Mouse (Mus musculus) liver, embryonic 14.5 days (tissue): ENCODE data around the gene Aldh1a3. TPM values are rescaled to one million over a fixed set of nuclear protein-coding genes. Genes with fewer than 3 reads are reported as not detected.
A peak's percentile ranks its signal among the peaks of the same experiment; 100 is the strongest.

Source experiments
- ATAC-seq: fragments of 200-750 bp; cut with Nextera tagmentation; 2 replicates; pipeline ENCODE4 v1.8.0; 2017; ENCODE audit warnings: moderate number of reproducible peaks, mild to moderate bottlenecking, moderate library complexity; ENCODE audit not compliant: insufficient read depth
- DNase-seq, 3 experiments: peaks; one replicate each; pipeline ENCODE4 v3.0.0-alpha.2; 2012 to 2013; ENCODE audit warnings: low read depth in 3 of 3, low spot score in 3 of 3
- H3K27ac ChIP-seq: fragments of 300-500 bp; sonication (generic); 2 replicates; pipeline ENCODE4 v1.5.1; 2014; ENCODE audit warnings: moderate library complexity, mild to moderate bottlenecking, control low read depth, inconsistent platforms
- H3K27me3 ChIP-seq: fragments of 300-500 bp; sonication (generic); 2 replicates; pipeline ENCODE4 v1.6.1; 2014; ENCODE audit warnings: mild to moderate bottlenecking, low read length, moderate library complexity; ENCODE audit not compliant: control insufficient read depth, insufficient read depth
- H3K36me3 ChIP-seq: fragments of 300-500 bp; sonication (generic); replicated peaks from 2 replicates; pipeline ENCODE4 v1.6.1; 2014; ENCODE audit warnings: low read depth; ENCODE audit not compliant: control insufficient read depth, insufficient read depth
- H3K4me1 ChIP-seq, 2 experiments: fragments of 200-500 bp in 1 of 2; fragments of 300-500 bp in 1 of 2; sonication (generic) in 1 of 2; replicated peaks; 2 replicates each; pipeline ENCODE4 v1.6.1; 2012 to 2014; ENCODE audit warnings: antibody characterized with exemption in 1 of 2, inconsistent platforms in 1 of 2, low read length in 1 of 2; ENCODE audit not compliant: control insufficient read depth in 2 of 2, insufficient read depth in 2 of 2
- H3K4me2 ChIP-seq: fragments of 300-500 bp; sonication (generic); 2 replicates; pipeline ENCODE4 v1.6.1; 2014; ENCODE audit warnings: low read depth, mild to moderate bottlenecking, control low read depth, moderate library complexity
- H3K4me3 ChIP-seq, 2 experiments: fragments of 200-500 bp in 1 of 2; fragments of 300-500 bp in 1 of 2; sonication (generic) in 1 of 2; 2 replicates each; pipeline ENCODE4 v1.5.1; 2012 to 2014; ENCODE audit warnings: low read depth in 2 of 2, low read length in 2 of 2, mild to moderate bottlenecking in 2 of 2, control low read depth in 1 of 2, inconsistent platforms in 1 of 2, moderate library complexity in 1 of 2; ENCODE audit not compliant: insufficient read depth in 1 of 2
- H3K9ac ChIP-seq: fragments of 300-500 bp; sonication (generic); replicated peaks from 2 replicates; pipeline ENCODE4 v1.6.1; 2014; ENCODE audit warnings: mild to moderate bottlenecking, control low read depth, moderate library complexity
- H3K9me3 ChIP-seq: fragments of 300-500 bp; sonication (generic); 2 replicates; pipeline ENCODE4 v1.6.1; 2016; ENCODE audit warnings: low read length, mixed read lengths; ENCODE audit not compliant: control insufficient read depth
- CTCF ChIP-seq: IDR thresholded peaks from 2 replicates; pipeline ENCODE4 v1.5.1; 2016; ENCODE audit warnings: antibody characterized with exemption, low read depth, control low read depth
- EP300 ChIP-seq: IDR thresholded peaks from 2 replicates; pipeline ENCODE4 v1.6.1; 2016; ENCODE audit warnings: antibody characterized with exemption, low read depth
- WGBS: fragments of 180-500 bp; shearing (Covaris S2); extraction: QIAGEN DNeasy Blood & Tissue Kit; methylation state at CpG from one replicate; pipeline ENCODE4 v1.1.7; 2014; ENCODE audit not compliant: insufficient replicate concordance; 5-methylcytosine and 5-hydroxymethylcytosine counted together
- polyA plus RNA-seq, 2 experiments: library from polyadenylated mRNA; depleted of rRNA in 1 of 2; stranded (reverse) in 1 of 2; unstranded in 1 of 2; fragments of >200 nt; fragmentation: Nextera tagmentation in 1 of 2; extraction: Ambion mirVana in 1 of 2; gene quantifications; 2 replicates each; pipeline versions ENCODE4 v1.2.1 to v1.2.3; 2012 to 2014

The Aldh1a3 gene
- polyA plus RNA-seq, 2 experiments = 0.25 to 0.88 TPM

- Histone ChIP-seq H3K4me2 (no peak overlapping the region), H3K36me3 (no peaks in the 10 kb centered on the region), H3K9ac (no peak overlapping the region), H3K9me3 (no peaks in the 10 kb centered on the region), H3K27me3 (no peaks in the 10 kb centered on the region), H3K27ac (no peak overlapping the region), H3K4me3 (no peak overlapping the region), H3K4me1 (no peaks in the 10 kb centered on the region)
- TF ChIP-seq CTCF = no peak
- TF ChIP-seq EP300 = no peak
- 63% methylated on average over 3 of the region's 3 CpGs for WGBS
- ATAC-seq (no peak), DNase-seq (no peak)
These were observed 30.0 kb downstream of the Aldh1a3 start for GRCm38 (mm10) chr7:66397288-66397687.

DNA sequence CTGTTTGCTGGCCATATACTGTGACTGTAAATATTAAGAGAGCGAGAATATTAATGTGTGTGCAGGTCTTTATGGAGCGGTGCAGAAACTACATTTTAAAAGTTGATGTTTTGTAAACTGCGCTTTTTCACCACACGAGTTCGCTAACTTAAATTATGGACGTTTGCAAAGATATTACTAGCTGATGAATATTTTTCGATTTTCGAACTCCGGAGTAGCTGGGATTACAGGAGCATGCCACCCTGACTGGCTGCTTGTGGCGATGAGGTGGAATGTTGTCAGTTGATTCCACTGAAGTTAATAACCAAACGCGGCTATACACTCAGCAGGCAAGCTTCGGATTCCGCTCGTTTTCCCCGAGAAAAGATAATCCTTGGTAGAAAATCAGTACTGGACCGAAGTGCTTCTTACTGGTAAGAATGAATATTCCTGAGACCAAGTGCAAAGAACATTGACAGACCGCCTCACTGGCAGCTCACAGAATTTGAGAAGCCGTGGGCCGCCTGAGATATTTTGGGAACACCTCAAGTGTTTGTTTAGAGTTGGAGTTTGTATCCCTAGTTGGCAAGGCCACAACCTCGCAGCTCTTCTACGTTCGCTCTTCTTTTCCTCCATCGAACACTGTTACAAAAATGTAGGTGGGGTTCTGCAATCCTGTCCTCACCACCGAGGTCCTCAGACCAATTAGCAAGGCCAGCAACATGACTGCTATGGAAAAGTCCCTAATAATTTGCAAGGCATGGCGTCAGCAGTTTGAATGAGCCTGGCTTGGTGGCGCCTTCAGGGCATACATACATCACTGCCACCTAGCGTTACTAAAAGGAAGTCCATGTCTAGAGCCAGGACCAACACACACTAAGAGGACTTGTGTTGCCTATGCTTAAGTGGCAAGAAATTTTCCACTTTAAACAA lies 38.4 kb downstream of the Aldh1a3 start:
- Histone ChIP-seq H3K9me3 (no peaks in the 10 kb centered on the region), H3K36me3 (no peaks in the 10 kb centered on the region), H3K4me3 (peak overlapping the region; percentile 70 to 78), H3K4me2 (peak overlapping the region; percentile 90), H3K27me3 (no peaks in the 10 kb centered on the region; the same call in 1 of the 2 replicates), H3K4me1 (peaks cover 0 to 15% of the 10 kb centered on the region in 2 experiments; a peak in 1 of 4 replicates), H3K9ac (peak overlapping the region; percentile 64), H3K27ac (no peak overlapping the region)
- TF ChIP-seq CTCF = peak; percentile 93
- TF ChIP-seq EP300 = no peak
- peak; percentile 61; the same call in 1 of the 2 replicates for ATAC-seq
- 16% methylated on average over 28 of the region's 28 CpGs for WGBS
- DNase-seq = peak; percentile 56 to 65 (median 56)

DNA sequence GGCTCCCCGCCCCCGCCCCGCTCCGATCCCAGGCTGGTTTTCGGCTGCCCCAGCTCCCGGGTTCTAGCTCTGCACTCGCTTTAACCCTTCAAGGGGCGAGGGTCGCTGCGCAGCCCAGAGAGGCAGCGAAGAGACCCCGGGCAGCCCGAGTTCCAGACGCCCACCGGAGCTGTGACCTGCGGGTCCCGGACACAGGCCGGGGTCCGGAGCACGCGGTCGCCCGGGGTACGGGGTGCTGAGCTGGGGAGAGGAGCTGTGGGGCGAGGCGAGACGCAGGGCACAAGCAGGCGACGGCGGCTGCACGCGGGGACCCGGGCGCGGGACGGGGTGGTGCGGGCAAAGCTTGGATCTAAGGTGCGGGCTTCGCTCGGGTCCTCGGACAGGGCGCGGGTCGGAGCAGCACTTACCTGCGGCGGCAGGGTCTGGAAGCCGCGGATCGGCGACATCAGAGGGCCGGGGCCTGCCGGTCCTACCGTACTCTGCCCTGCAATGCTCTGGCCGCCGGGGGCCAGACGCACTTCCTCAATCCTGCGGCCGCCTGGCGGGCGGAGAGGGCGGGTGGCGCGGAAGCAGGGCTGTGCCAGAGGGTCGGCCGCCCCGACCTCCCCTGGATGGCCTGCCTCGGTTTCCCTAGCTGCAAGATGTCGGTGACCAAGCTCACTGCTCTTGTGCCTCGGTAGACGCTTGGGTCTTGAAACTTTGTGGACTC lies 39.4 kb downstream of the Aldh1a3 start, which contains the start of gene Lrrk1:
TSS of gene Lrrk1 (minus strand) at position 538 of the 709 bp plus-strand sequence.
- under 1% methylated on average over 68 of the region's 70 CpGs for WGBS
- Histone ChIP-seq H3K4me1 (peaks cover 0 to 15% of the 10 kb centered on the region in 2 experiments; a peak in 1 of 4 replicates), H3K27ac (no peak within 1 kb of the TSS), H3K27me3 (no peaks in the 10 kb centered on the region; the same call in 1 of the 2 replicates), H3K4me2 (peak within 1 kb of the TSS; percentile 90), H3K9me3 (no peaks in the 10 kb centered on the region), H3K9ac (peak within 1 kb of the TSS; percentile 64), H3K4me3 (peak within 1 kb of the TSS; percentile 70 to 78), H3K36me3 (no peaks in the 10 kb centered on the region)
- peak; percentile 66 for ATAC-seq
- peak in 2 of 3 experiments; percentile 11 to 27 for DNase-seq
- no peak for TF ChIP-seq EP300
- TF ChIP-seq CTCF = peak; percentile 60

GRCm38 (mm10) chr7:66387419-66387812 lies 39.9 kb downstream of the Aldh1a3 start:
- Histone ChIP-seq H3K36me3 (no peaks in the 10 kb centered on the region), H3K4me1 (peaks cover 0 to 15% of the 10 kb centered on the region in 2 experiments; a peak in 1 of 4 replicates), H3K9ac (peak overlapping the region; percentile 64), H3K27ac (no peak overlapping the region), H3K27me3 (no peaks in the 10 kb centered on the region; the same call in 1 of the 2 replicates), H3K9me3 (no peaks in the 10 kb centered on the region), H3K4me2 (peak overlapping the region; percentile 90), H3K4me3 (peak overlapping the region; percentile 70 to 78)
- DNase-seq = no peak
- WGBS = 3% methylated on average over 13 of the region's 13 CpGs
- no peak for ATAC-seq
- no peak for TF ChIP-seq CTCF
- no peak for TF ChIP-seq EP300
